Comparison of ENCODE assay signal across 9 mouse cellular contexts in genomic region chr17:46033607-46034006, GRCm38 (mm10). TPM values are rescaled to one million over a fixed set of nuclear protein-coding genes. Genes with fewer than 3 reads are reported as not detected.
DNase-seq lines count a peak whose midpoint lies in the region; ATAC-seq and TF ChIP-seq lines count a peak whose summit lies in the region.
"Had no signal": no experiment of that assay in that cellular context is flagged by ENCODE, and none has a peak within 500 bp of the region (broad histone marks: within the 10 kb centered on the region; RNA-seq: fewer than 3 reads in every experiment).

No protein-coding gene starts in this region.

- no peak for ATAC-seq in lung, embryonic 14.5 days (ENCODE audit: insufficient read depth)
- ATAC-seq in heart, embryonic 15.5 days (replicated peaks; ENCODE audit: insufficient number of reproducible peaks, insufficient read depth, low FRiP score, low read depth): no peak
- ATAC-seq in midbrain, embryonic 16.5 days: no peak

- H3K9me3 ChIP-seq in lung, embryonic 14.5 days (ENCODE audit: low read depth, low read length): no peaks in the 10 kb centered on the region
- H3K9me3 ChIP-seq in heart, embryonic 15.5 days (replicated peaks): no peaks in the 10 kb centered on the region
- H3K9me3 ChIP-seq in midbrain, embryonic 16.5 days (replicated peaks; ENCODE audit: control insufficient read depth, low read length, poor library complexity, severe bottlenecking): no peaks in the 10 kb centered on the region

- H3K9ac ChIP-seq in lung, embryonic 14.5 days: no peak overlapping the region; the same call in none of the 2 replicates
- no peak overlapping the region for H3K9ac ChIP-seq in heart, embryonic 15.5 days
- H3K9ac ChIP-seq in midbrain, embryonic 16.5 days (ENCODE audit: low read depth, low read length): 0 out of 2 replicates have a peak overlapping the region, but pooled peaks have one; percentile 20

- DNase-seq in heart, adult 11 months: peak; percentile 89
- no peak for DNase-seq in heart, postnatal 36 days
- peak; percentile 72 for DNase-seq in lung, embryonic 14.5 days
- no peak for DNase-seq in lung, postnatal 10 days
- no peak for DNase-seq in yolk sac, embryonic 10.5 days (ENCODE audit: low spot score)
- no peak for DNase-seq in layer of hippocampus, postnatal 10 days (ENCODE audit: low spot score in 2 of 2)
- DNase-seq: right cerebral cortex, postnatal 25 days had no signal

- H3K36me3 ChIP-seq in lung, embryonic 14.5 days (ENCODE audit: insufficient read depth): no peaks in the 10 kb centered on the region
- H3K36me3 ChIP-seq in heart, embryonic 15.5 days: no peaks in the 10 kb centered on the region
- no peaks in the 10 kb centered on the region for H3K36me3 ChIP-seq in midbrain, embryonic 16.5 days (ENCODE audit: control insufficient read depth, insufficient read depth, low read length)

- intact Hi-C loops in heart, postnatal 36 days (cut with DNase I): loop anchor here (2.0 to 10.0 kb wide), 4 partner anchors 76 to 449 kb away; no protein-coding TSS in a partner anchor

- 22% methylated on average over 2 of the region's 2 CpGs for WGBS in lung, embryonic 14.5 days
- 17% methylated on average over 2 of the region's 2 CpGs for WGBS in heart, embryonic 15.5 days
- WGBS in midbrain, embryonic 16.5 days: 12% methylated on average over 2 of the region's 2 CpGs

- TF ChIP-seq CTCF in lung, embryonic 14.5 days (IDR thresholded peaks at IDR 0.05; ENCODE audit: low read depth): no peak

- H3K27ac ChIP-seq in lung, embryonic 14.5 days (ENCODE audit: low read depth): peak overlapping the region; percentile 99; the same call in 1 of the 2 replicates
- H3K27ac ChIP-seq in heart, embryonic 15.5 days: 0 out of 2 replicates have a peak overlapping the region, but pooled peaks have one; percentile 13
- no peak overlapping the region for H3K27ac ChIP-seq in midbrain, embryonic 16.5 days (ENCODE audit: low read length)

- H3K27me3 ChIP-seq in lung, embryonic 14.5 days (ENCODE audit: insufficient read depth, low read length): no peaks in the 10 kb centered on the region
- no peaks in the 10 kb centered on the region for H3K27me3 ChIP-seq in heart, embryonic 15.5 days
- H3K27me3 ChIP-seq in midbrain, embryonic 16.5 days (ENCODE audit: control insufficient read depth, insufficient read depth, low read depth, low read length): no peaks in the 10 kb centered on the region

- H3K4me3 ChIP-seq in lung, embryonic 14.5 days (ENCODE audit: low read depth, low read length): no peak overlapping the region
- no peak overlapping the region for H3K4me3 ChIP-seq in heart, embryonic 15.5 days
- no peak overlapping the region for H3K4me3 ChIP-seq in midbrain, embryonic 16.5 days (ENCODE audit: low read depth, low read length)

- H3K4me2 ChIP-seq in lung, embryonic 14.5 days: peak overlapping the region; percentile 98; the same call in 1 of the 2 replicates
- H3K4me2 ChIP-seq in heart, embryonic 15.5 days: peak overlapping the region; percentile 90
- no peak overlapping the region for H3K4me2 ChIP-seq in midbrain, embryonic 16.5 days (ENCODE audit: low read length)

- H3K4me1 ChIP-seq in lung, embryonic 14.5 days (ENCODE audit: insufficient read depth): peaks cover 25% of the 10 kb centered on the region
- peaks cover 39% of the 10 kb centered on the region for H3K4me1 ChIP-seq in heart, embryonic 15.5 days (replicated peaks)
- H3K4me1 ChIP-seq in midbrain, embryonic 16.5 days (ENCODE audit: control insufficient read depth, insufficient read depth, low read length): peaks cover 21% of the 10 kb centered on the region

RNA-seq across cellular contexts. Expression of gene Vegfa, which starts 1.4 kb away (rescaled TPM):
- 100 to 1,000 TPM; 203 to 277 TPM for total RNA-seq in heart, postnatal 36 days (2021)
- polyA plus RNA-seq in lung, embryonic 14.5 days (2014; fragmentation: Nextera tagmentation; extraction: Ambion mirVana): 6.6 and 7.7 TPM in 2 replicates
- 6.0 and 7.4 TPM in 2 replicates for polyA plus RNA-seq in heart, embryonic 15.5 days (2015; fragmentation: Nextera tagmentation; extraction: Ambion mirVana)
- polyA plus RNA-seq in midbrain, embryonic 16.5 days (2015; fragmentation: Nextera tagmentation; extraction: Ambion mirVana): 3.4 and 4.7 TPM in 2 replicates
- 10 to 100 TPM; 92.2 to 97.0 TPM for total RNA-seq in layer of hippocampus, postnatal 10 days (2021)

Comparison
In these comparisons a context has a peak if more than half of its experiments do, and no peak if none do; other contexts are left out.
1. DNase-seq: peak in heart, adult 11 months (single experiment) and lung, embryonic 14.5 days (single experiment); none in heart, postnatal 36 days (0 of 2), lung, postnatal 10 days (single experiment), yolk sac, embryonic 10.5 days (single experiment) and layer of hippocampus, postnatal 10 days (0 of 2).